Mouse (Mus musculus): Measurements from ENCODE around the gene Dut.

DNA sequence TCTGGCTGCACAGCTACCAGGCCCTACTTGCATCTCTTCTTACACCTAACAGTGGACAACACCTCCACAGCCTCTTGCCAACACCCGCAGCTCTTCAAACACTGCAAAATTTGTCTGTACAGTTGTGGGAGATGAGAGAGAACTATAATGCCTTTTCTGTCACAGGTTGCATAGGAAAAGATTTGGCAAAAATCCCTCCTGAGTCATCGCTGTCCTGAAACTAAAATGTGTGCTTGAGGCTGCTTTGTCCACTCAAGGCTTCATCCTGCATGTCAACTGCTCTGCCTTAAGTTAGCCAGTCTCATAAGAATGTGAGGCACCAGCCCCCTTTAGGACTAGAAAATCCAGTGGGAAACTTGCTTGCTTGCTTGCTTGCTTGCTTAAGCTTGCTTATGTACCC is 12.9 kb upstream of the Dut start:
- no peak for TF ChIP-seq CTCF (IDR thresholded peaks at IDR 0.05; ENCODE audit: low read depth, low read length)
- TF ChIP-seq POLR2A (IDR thresholded peaks at IDR 0.05; ENCODE audit: extremely low read depth, insufficient read depth, low read length), result no peak

Data from liver, adult 2 months (tissue).